Mouse (Mus musculus) erythroblast, embryonic 14.5 days (primary cell): ENCODE measurements around the gene Nmnat3.

Source experiments
- GATA1 ChIP-seq: IDR thresholded peaks from 2 replicates; pipeline ENCODE4 v1.6.1; 2012; ENCODE audit warnings: low read length, inconsistent platforms, mixed read lengths
- TAL1 ChIP-seq: IDR thresholded peaks from 3 replicates; pipeline ENCODE4 v1.6.1; 2012; ENCODE audit warnings: low read length, inconsistent platforms, mixed read lengths

- no peak for TF ChIP-seq TAL1
- TF ChIP-seq GATA1 = no peak
Observed at GRCm38 (mm10) chr9:98346240-98346639, 59.0 kb downstream of the Nmnat3 start.
